Mouse (Mus musculus) granulocyte monocyte progenitor cell, adult 5-6 weeks (primary cell): Measurements from ENCODE around the gene Fchsd2. TPM values are rescaled to one million over a fixed set of nuclear protein-coding genes. Genes with fewer than 3 reads are reported as not detected.

Experiments used
- ATAC-seq: replicated peaks from 2 replicates; pipeline ENCODE4 v1.8.0; 2016; ENCODE audit warnings: mild to moderate bottlenecking, moderate TSS enrichment, inconsistent platforms; ENCODE audit not compliant: poor library complexity, severe bottlenecking
- total RNA-seq, 2 experiments: library from RNA; stranded (forward) in 1 of 2; stranded (reverse) in 1 of 2; fragments of 200-712, 200-1000 nt in 1 of 2; fragments of >200 nt in 1 of 2; fragmentation: Nextera tagmentation in 1 of 2; gene quantifications; 2 replicates each; pipeline ENCODE4 v1.2.3; 2014 to 2017

Fchsd2 gene
- total RNA-seq, 2 experiments from 2014 or later: 43.5 to 45.6 TPM

- peak; percentile 53 for ATAC-seq
Observed at GRCm38 (mm10) chr7:101070406-101070805, 22.3 kb upstream of the Fchsd2 start.

- no peak for ATAC-seq
Observed at GRCm38 (mm10) chr7:101071020-101071419, 21.6 kb upstream of the Fchsd2 start.

- ATAC-seq: no peak
Observed at GRCm38 (mm10) chr7:101072123-101072740, 20.4 kb upstream of the Fchsd2 start.

- 0 out of 2 replicates have a peak, but pooled peaks have one; percentile 14 for ATAC-seq
Observed at GRCm38 (mm10) chr7:101074170-101074767, 18.4 kb upstream of the Fchsd2 start.

GRCm38 (mm10) chr7:101083562-101084166, 9.0 kb upstream of the Fchsd2 start:
- peak; percentile 58; the same call in 1 of the 2 replicates for ATAC-seq

- ATAC-seq: no peak
Observed at GRCm38 (mm10) chr7:101084816-101085456, 7.7 kb upstream of the Fchsd2 start.

- ATAC-seq: no peak
Observed at GRCm38 (mm10) chr7:101085779-101086178, 6.9 kb upstream of the Fchsd2 start.

- ATAC-seq: no peak
Observed at GRCm38 (mm10) chr7:101088687-101089086, 4.0 kb upstream of the Fchsd2 start.

GRCm38 (mm10) chr7:101089242-101089641, 3.4 kb upstream of the Fchsd2 start:
- peak; percentile 30; the same call in 1 of the 2 replicates for ATAC-seq

- peak; percentile 64 for ATAC-seq
Observed at GRCm38 (mm10) chr7:101093231-101093630, 568 bp downstream of the Fchsd2 start.

- ATAC-seq: 0 out of 2 replicates have a peak, but pooled peaks have one; percentile 12
Observed at GRCm38 (mm10) chr7:101094746-101095145, 2.1 kb downstream of the Fchsd2 start.

GRCm38 (mm10) chr7:101095560-101095959, 2.9 kb downstream of the Fchsd2 start:
- no peak for ATAC-seq

GRCm38 (mm10) chr7:101096576-101096975, 3.9 kb downstream of the Fchsd2 start:
- no peak for ATAC-seq

GRCm38 (mm10) chr7:101097084-101097483, 4.4 kb downstream of the Fchsd2 start:
- no peak for ATAC-seq

- ATAC-seq: no peak
Observed at GRCm38 (mm10) chr7:101099981-101100380, 7.3 kb downstream of the Fchsd2 start.

- ATAC-seq: no peak
Observed at GRCm38 (mm10) chr7:101101156-101101691, 8.6 kb downstream of the Fchsd2 start.

- ATAC-seq: no peak
Observed at GRCm38 (mm10) chr7:101106666-101107065, 14.0 kb downstream of the Fchsd2 start.

GRCm38 (mm10) chr7:101107073-101107810, 14.6 kb downstream of the Fchsd2 start:
- ATAC-seq: no peak

GRCm38 (mm10) chr7:101107968-101108652, 15.4 kb downstream of the Fchsd2 start:
- ATAC-seq: peak; percentile 89

GRCm38 (mm10) chr7:101108653-101109005, 16.0 kb downstream of the Fchsd2 start:
- peak; percentile 47 for ATAC-seq
